Mouse (Mus musculus) lung, embryonic 14.5 days (tissue): ENCODE measurements around the gene Gm49387. TPM values are rescaled to one million over a fixed set of nuclear protein-coding genes. Genes with fewer than 3 reads are reported as not detected.

Experiments
- ATAC-seq: fragments of 200-750 bp; cut with Nextera tagmentation; 2 replicates; pipeline ENCODE4 v1.8.0; 2017; ENCODE audit warnings: mild to moderate bottlenecking, moderate TSS enrichment, moderate library complexity; ENCODE audit not compliant: insufficient read depth
- DNase-seq: peaks from one replicate; pipeline ENCODE4 v3.0.0-alpha.2; 2015
- H3K27ac ChIP-seq: fragments of 300-500 bp; sonication (generic); 2 replicates; pipeline ENCODE4 v1.5.1; 2014; ENCODE audit warnings: low read depth, mild to moderate bottlenecking, moderate library complexity
- H3K27me3 ChIP-seq: fragments of 300-500 bp; sonication (generic); 2 replicates; pipeline ENCODE4 v1.6.1; 2014; ENCODE audit warnings: low read length, control low read depth; ENCODE audit not compliant: insufficient read depth
- H3K36me3 ChIP-seq: fragments of 300-500 bp; sonication (generic); 2 replicates; pipeline ENCODE4 v1.6.1; 2014; ENCODE audit warnings: control low read depth; ENCODE audit not compliant: insufficient read depth
- H3K4me1 ChIP-seq: fragments of 300-500 bp; sonication (generic); 2 replicates; pipeline ENCODE4 v1.6.1; 2014; ENCODE audit warnings: antibody characterized with exemption, control low read depth; ENCODE audit not compliant: insufficient read depth
- H3K4me2 ChIP-seq: fragments of 300-500 bp; sonication (generic); 2 replicates; pipeline ENCODE4 v1.6.1; 2014; ENCODE audit warnings: mild to moderate bottlenecking
- H3K4me3 ChIP-seq: fragments of 300-500 bp; sonication (generic); 2 replicates; pipeline ENCODE4 v1.5.1; 2014; ENCODE audit warnings: low read depth, low read length
- H3K9ac ChIP-seq: fragments of 300-500 bp; sonication (generic); 2 replicates; pipeline ENCODE4 v1.6.1; 2014
- H3K9me3 ChIP-seq: fragments of 300-500 bp; sonication (generic); 2 replicates; pipeline ENCODE4 v1.6.1; 2016; ENCODE audit warnings: low read depth, low read length, control low read depth
- CTCF ChIP-seq: IDR thresholded peaks from 2 replicates; pipeline ENCODE4 v1.5.1; 2016; ENCODE audit warnings: antibody characterized with exemption, low read depth
- WGBS: fragments of 180-500 bp; shearing (Covaris S2); extraction: QIAGEN DNeasy Blood & Tissue Kit; methylation state at CpG from one replicate; pipeline ENCODE4 v1.1.7; 2014; 5-methylcytosine and 5-hydroxymethylcytosine counted together
- polyA plus RNA-seq: library from polyadenylated mRNA; unstranded; fragments of >200 nt; fragmentation: Nextera tagmentation; extraction: Ambion mirVana; gene quantifications from 2 replicates; pipeline ENCODE4 v1.2.1, GENCODE M21; 2014

Gene Gm49387
- polyA plus RNA-seq, 1 experiment from 2014 or later: 0.18 TPM

GRCm38 (mm10) chr14:31666931-31667705, 26.4 kb upstream of the Gm49387 start:
- no peak for ATAC-seq

GRCm38 (mm10) chr14:31665566-31665940, 24.9 kb upstream of the Gm49387 start:
- Histone ChIP-seq H3K4me1 (peaks cover 30% of the 10 kb centered on the region), H3K9ac (no peak overlapping the region), H3K36me3 (peaks cover 9% of the 10 kb centered on the region; the same call in 1 of the 2 replicates), H3K27ac (no peak overlapping the region), H3K27me3 (no peaks in the 10 kb centered on the region), H3K4me2 (no peak overlapping the region), H3K9me3 (no peaks in the 10 kb centered on the region), H3K4me3 (no peak overlapping the region)
- no peak for TF ChIP-seq CTCF
- DNase-seq: no peak
- 69% methylated on average over 4 of the region's 4 CpGs for WGBS
- no peak for ATAC-seq

More at GRCm38 (mm10) chr14:31666931-31667705, 26.4 kb upstream of the Gm49387 start:
- DNase-seq: no peak
- Histone ChIP-seq H3K27me3 (no peaks in the 10 kb centered on the region), H3K36me3 (peaks cover 9% of the 10 kb centered on the region; the same call in 1 of the 2 replicates), H3K9me3 (no peaks in the 10 kb centered on the region), H3K4me2 (no peak overlapping the region), H3K27ac (no peak overlapping the region), H3K4me1 (peaks cover 30% of the 10 kb centered on the region), H3K4me3 (no peak overlapping the region), H3K9ac (no peak overlapping the region)
- WGBS: 91% methylated on average over 28 of the region's 28 CpGs
- TF ChIP-seq CTCF: no peak

- DNase-seq (no peak), ATAC-seq (no peak)
- Histone ChIP-seq H3K4me1 (peaks cover 30% of the 10 kb centered on the region), H3K27me3 (no peaks in the 10 kb centered on the region), H3K36me3 (peaks cover 9% of the 10 kb centered on the region; the same call in 1 of the 2 replicates), H3K27ac (peak overlapping the region; percentile 16; the same call in 1 of the 2 replicates), H3K9ac (no peak overlapping the region), H3K4me2 (no peak overlapping the region), H3K4me3 (no peak overlapping the region), H3K9me3 (no peaks in the 10 kb centered on the region)
- WGBS: 45% methylated on average over 12 of the region's 12 CpGs
- TF ChIP-seq CTCF: no peak
Observed at GRCm38 (mm10) chr14:31664903-31665565, 24.4 kb upstream of the Gm49387 start.

- ATAC-seq (no peak), DNase-seq (peak; percentile 64)
- no peak overlapping the region for H3K4me3 ChIP-seq
- no peak overlapping the region for H3K4me2 ChIP-seq
- H3K27me3 ChIP-seq: no peaks in the 10 kb centered on the region
- H3K36me3 ChIP-seq: peaks cover 9% of the 10 kb centered on the region; the same call in 1 of the 2 replicates
- WGBS: 48% methylated on average over 18 of the region's 18 CpGs
- no peaks in the 10 kb centered on the region for H3K9me3 ChIP-seq
- no peak overlapping the region for H3K9ac ChIP-seq
- TF ChIP-seq CTCF: no peak
- peaks cover 31% of the 10 kb centered on the region for H3K4me1 ChIP-seq
- peak overlapping the region; percentile 16; the same call in 1 of the 2 replicates for H3K27ac ChIP-seq
Observed at GRCm38 (mm10) chr14:31664100-31664902, 23.6 kb upstream of the Gm49387 start.

GRCm38 (mm10) chr14:31663376-31664099, 22.9 kb upstream of the Gm49387 start:
- WGBS: 86% methylated on average over 13 of the region's 13 CpGs
- no peaks in the 10 kb centered on the region for H3K9me3 ChIP-seq
- H3K27me3 ChIP-seq: no peaks in the 10 kb centered on the region
- peak overlapping the region; percentile 98 for H3K27ac ChIP-seq
- peaks cover 33% of the 10 kb centered on the region for H3K4me1 ChIP-seq
- DNase-seq (no peak), ATAC-seq (no peak)
- no peak overlapping the region for H3K9ac ChIP-seq
- no peak overlapping the region for H3K4me2 ChIP-seq
- peaks cover 9% of the 10 kb centered on the region; the same call in 1 of the 2 replicates for H3K36me3 ChIP-seq
- H3K4me3 ChIP-seq: no peak overlapping the region
- TF ChIP-seq CTCF: no peak

GRCm38 (mm10) chr14:31662555-31663211, 22.0 kb upstream of the Gm49387 start:
- Histone ChIP-seq H3K4me1 (peaks cover 33% of the 10 kb centered on the region), H3K4me3 (peak overlapping the region; percentile 35), H3K36me3 (peaks cover 9% of the 10 kb centered on the region; the same call in 1 of the 2 replicates), H3K27me3 (no peaks in the 10 kb centered on the region), H3K4me2 (peak overlapping the region; percentile 75), H3K9ac (peak overlapping the region; percentile 58), H3K9me3 (no peaks in the 10 kb centered on the region), H3K27ac (peak overlapping the region; percentile 98)
- peak; percentile 64 for ATAC-seq
- WGBS: 27% methylated on average over 9 of the region's 9 CpGs
- DNase-seq: peak; percentile 84
- no peak; the same call in 1 of the 2 replicates for TF ChIP-seq CTCF
